Mouse (Mus musculus): ENCODE data around the gene Nap1l1.

DNA sequence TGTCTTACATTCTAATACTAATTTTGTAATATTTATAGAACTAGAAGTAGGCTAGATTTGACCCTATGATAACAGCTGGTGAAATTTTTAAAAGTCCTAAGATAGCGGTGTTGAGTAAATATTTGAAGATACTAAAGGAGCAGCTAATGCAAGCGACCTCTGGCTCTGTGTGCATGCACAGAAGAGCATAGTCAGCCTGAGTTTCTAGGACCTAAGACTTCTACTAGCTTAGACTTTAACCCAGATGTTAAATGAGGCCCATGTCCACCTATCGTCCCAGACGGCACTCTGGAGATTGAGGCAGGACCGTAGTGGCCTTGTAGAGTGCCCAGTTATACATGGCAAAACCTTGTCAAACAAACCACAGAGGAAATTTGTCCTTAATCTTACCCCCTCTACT, 11.1 kb downstream of the Nap1l1 start:
- TF ChIP-seq CTCF (IDR thresholded peaks at IDR 0.05; ENCODE audit: insufficient read depth, low read depth, low read length) (no peak), POLR2A (IDR thresholded peaks at IDR 0.05; ENCODE audit: insufficient read depth, low read depth, low read length) (no peak)

All from olfactory bulb, adult 2 months (tissue).